Mouse (Mus musculus) thymus, adult 2 months (tissue): ENCODE measurements around the gene Ogfrl1. TPM values are rescaled to one million over a fixed set of nuclear protein-coding genes. Genes with fewer than 3 reads are reported as not detected.

ENCODE experiments used
- DNase-seq: peaks from one replicate; pipeline ENCODE4 v3.0.0; 2021
- H3K27ac ChIP-seq: fragments of 200-500 bp; 2 replicates; pipeline ENCODE4 v1.5.1; 2012; ENCODE audit warnings: low read length, control low read depth; ENCODE audit not compliant: control insufficient read depth, insufficient read depth
- H3K27me3 ChIP-seq: fragments of 200-500 bp; 2 replicates; pipeline ENCODE4 v1.6.1; 2012; ENCODE audit warnings: mild to moderate bottlenecking, low read length, moderate library complexity, mixed read lengths; ENCODE audit not compliant: control insufficient read depth, insufficient read depth
- H3K36me3 ChIP-seq: fragments of 200-500 bp; 2 replicates; pipeline ENCODE4 v1.6.1; 2012; ENCODE audit warnings: mild to moderate bottlenecking, low read length, moderate library complexity; ENCODE audit not compliant: control insufficient read depth, insufficient read depth
- H3K4me1 ChIP-seq: fragments of 200-500 bp; replicated peaks from 2 replicates; pipeline ENCODE4 v1.6.1; 2012; ENCODE audit warnings: low read length; ENCODE audit not compliant: control insufficient read depth, insufficient read depth
- H3K4me3 ChIP-seq: fragments of 200-500 bp; 2 replicates; pipeline ENCODE4 v1.5.1; 2012; ENCODE audit warnings: mild to moderate bottlenecking, low read length, control low read depth, moderate library complexity; ENCODE audit not compliant: control insufficient read depth, insufficient read depth
- CTCF ChIP-seq: fragments of 200-500 bp; IDR thresholded peaks from 2 replicates; pipeline ENCODE4 v1.5.1; 2012; ENCODE audit warnings: mild to moderate bottlenecking, control low read depth, low read length, moderate library complexity, borderline replicate concordance; ENCODE audit not compliant: control insufficient read depth, poor library complexity, insufficient read depth; ENCODE audit errors: extremely low read depth
- POLR2A ChIP-seq: fragments of 200-500 bp; IDR thresholded peaks from 2 replicates; pipeline ENCODE4 v1.6.1; 2012; ENCODE audit warnings: mild to moderate bottlenecking, low read length, control low read depth, moderate library complexity; ENCODE audit not compliant: control insufficient read depth, poor library complexity, insufficient read depth; ENCODE audit errors: extremely low read depth
- WGBS: fragments of 180-500 bp; shearing (Covaris S2); methylation state at CpG from one replicate; pipeline ENCODE4 v1.1.7; 2018; 5-methylcytosine and 5-hydroxymethylcytosine counted together
- polyA plus RNA-seq: library from polyadenylated mRNA; depleted of rRNA; stranded (reverse); fragments of >200 nt; gene quantifications from 2 replicates; pipeline ENCODE4 v1.2.3, GENCODE M21; 2012

Ogfrl1 gene
- polyA plus RNA-seq, 1 experiment = 6.3 TPM

GRCm38 (mm10) chr1:23374156-23374555, 23.4 kb downstream of the Ogfrl1 start:
- no peak for TF ChIP-seq POLR2A
- TF ChIP-seq CTCF = no peak
- no peak overlapping the region for H3K27ac ChIP-seq
- WGBS = 97% methylated on average over 4 of the region's 4 CpGs
- no peaks in the 10 kb centered on the region for H3K4me1 ChIP-seq
- no peak for DNase-seq
- no peaks in the 10 kb centered on the region for H3K27me3 ChIP-seq
- no peaks in the 10 kb centered on the region for H3K36me3 ChIP-seq
- H3K4me3 ChIP-seq = no peak overlapping the region

GRCm38 (mm10) chr1:23365614-23366013, 32.0 kb downstream of the Ogfrl1 start:
- Histone ChIP-seq H3K36me3 (no peaks in the 10 kb centered on the region), H3K4me1 (no peaks in the 10 kb centered on the region), H3K4me3 (no peak overlapping the region), H3K27me3 (no peaks in the 10 kb centered on the region), H3K27ac (no peak overlapping the region)
- WGBS = 98% methylated on average over 2 of the region's 2 CpGs
- no peak for DNase-seq
- TF ChIP-seq CTCF = no peak
- no peak for TF ChIP-seq POLR2A

- H3K4me1 ChIP-seq = no peaks in the 10 kb centered on the region
- no peak overlapping the region for H3K4me3 ChIP-seq
- no peak for TF ChIP-seq POLR2A
- TF ChIP-seq CTCF = no peak
- WGBS = 93% methylated on average over 6 of the region's 6 CpGs
- no peaks in the 10 kb centered on the region for H3K36me3 ChIP-seq
- no peaks in the 10 kb centered on the region for H3K27me3 ChIP-seq
- DNase-seq = no peak
- no peak overlapping the region for H3K27ac ChIP-seq
These were observed 44.7 kb downstream of the Ogfrl1 start for GRCm38 (mm10) chr1:23352895-23353294.

- Histone ChIP-seq H3K4me1 (no peaks in the 10 kb centered on the region), H3K4me3 (no peak overlapping the region), H3K27me3 (no peaks in the 10 kb centered on the region), H3K36me3 (no peaks in the 10 kb centered on the region), H3K27ac (no peak overlapping the region)
- TF ChIP-seq POLR2A = no peak
- TF ChIP-seq CTCF = no peak
- no peak for DNase-seq
- 88% methylated on average over 4 of the region's 4 CpGs for WGBS
These were observed 45.8 kb downstream of the Ogfrl1 start for GRCm38 (mm10) chr1:23351756-23352155.

- H3K27ac ChIP-seq = no peak overlapping the region
- DNase-seq = no peak
- 57% methylated on average over 3 of the region's 3 CpGs for WGBS
- H3K4me3 ChIP-seq = no peak overlapping the region
- H3K27me3 ChIP-seq = no peaks in the 10 kb centered on the region
- no peak for TF ChIP-seq POLR2A
- no peak for TF ChIP-seq CTCF
- H3K4me1 ChIP-seq = no peaks in the 10 kb centered on the region
- no peaks in the 10 kb centered on the region for H3K36me3 ChIP-seq
These were observed 51.9 kb downstream of the Ogfrl1 start for GRCm38 (mm10) chr1:23345633-23346032.

- WGBS = 90% methylated on average over 4 of the region's 4 CpGs
- no peak overlapping the region for H3K4me3 ChIP-seq
- TF ChIP-seq CTCF (no peak), POLR2A (no peak)
- no peak for DNase-seq
- H3K27me3 ChIP-seq = no peaks in the 10 kb centered on the region
- no peaks in the 10 kb centered on the region for H3K4me1 ChIP-seq
- no peak overlapping the region for H3K27ac ChIP-seq
- H3K36me3 ChIP-seq = no peaks in the 10 kb centered on the region
These were observed 54.7 kb downstream of the Ogfrl1 start for GRCm38 (mm10) chr1:23342864-23343263.

- Histone ChIP-seq H3K36me3 (no peaks in the 10 kb centered on the region), H3K27me3 (no peaks in the 10 kb centered on the region), H3K4me1 (no peaks in the 10 kb centered on the region), H3K27ac (no peak overlapping the region), H3K4me3 (no peak overlapping the region)
- no peak for DNase-seq
- TF ChIP-seq CTCF (no peak), POLR2A (no peak)
- WGBS = 95% methylated on average over 3 of the region's 3 CpGs
These were observed 55.3 kb downstream of the Ogfrl1 start for GRCm38 (mm10) chr1:23342224-23342623.
